Comparison of ENCODE assay signal across 11 mouse cellular contexts in genomic region chr14:69502440-69503150, GRCm38 (mm10). TPM values are rescaled to one million over a fixed set of nuclear protein-coding genes. Genes with fewer than 3 reads are reported as not detected.
DNase-seq lines count a peak whose midpoint lies in the region; ATAC-seq and TF ChIP-seq lines count a peak whose summit lies in the region.
"Not testable (repeated sequence)": the region's sequence is repeated elsewhere in the genome, so short reads cannot be mapped to it uniquely, and the experiment has no call there.
"Had no signal": no experiment of that assay in that cellular context is flagged by ENCODE, and none has a peak within 500 bp of the region (broad histone marks: within the 10 kb centered on the region; RNA-seq: fewer than 3 reads in every experiment).

No protein-coding gene starts in this region.

- TF ChIP-seq EP300 in liver, postnatal 0 days (IDR thresholded peaks at IDR 0.05; ENCODE audit: low read depth) = not testable (repeated sequence)

- not testable (repeated sequence) for H3K9ac ChIP-seq in forebrain, embryonic 11.5 days (ENCODE audit: low read length); heart, embryonic 12.5 days; hindbrain, embryonic 15.5 days; kidney, embryonic 16.5 days (replicated peaks; ENCODE audit: low read length); liver, postnatal 0 days (replicated peaks); midbrain, embryonic 14.5 days (replicated peaks; ENCODE audit: low read length); stomach, embryonic 15.5 days

- not testable (repeated sequence) for H3K4me3 ChIP-seq in forebrain, embryonic 11.5 days (ENCODE audit: low read depth, low read length); heart, embryonic 12.5 days; hindbrain, embryonic 15.5 days; kidney, embryonic 16.5 days (ENCODE audit: low read length); liver, postnatal 0 days (ENCODE audit: low read depth, low read length); midbrain, embryonic 14.5 days (replicated peaks; ENCODE audit: low read depth, low read length); stomach, embryonic 15.5 days (replicated peaks)

- not testable (repeated sequence) for H3K27ac ChIP-seq in forebrain, embryonic 11.5 days (ENCODE audit: low read depth, low read length); heart, embryonic 12.5 days (ENCODE audit: poor library complexity, severe bottlenecking); hindbrain, embryonic 15.5 days (replicated peaks); kidney, embryonic 16.5 days (ENCODE audit: low read length); liver, postnatal 0 days (ENCODE audit: low read depth); midbrain, embryonic 14.5 days (replicated peaks; ENCODE audit: low read depth, low read length); stomach, embryonic 15.5 days

- DNase-seq in forebrain, embryonic 11.5 days (ENCODE audit: low spot score); liver, postnatal 0 days; midbrain, embryonic 14.5 days: not testable (repeated sequence)

- not testable (repeated sequence) for H3K27me3 ChIP-seq in forebrain, embryonic 11.5 days (ENCODE audit: control insufficient read depth, insufficient read depth, low read length); heart, embryonic 12.5 days (replicated peaks); hindbrain, embryonic 15.5 days; kidney, embryonic 16.5 days (ENCODE audit: insufficient read depth, low read length); liver, postnatal 0 days (ENCODE audit: insufficient read depth, low read length); midbrain, embryonic 14.5 days (ENCODE audit: control insufficient read depth, insufficient read depth, low read length); stomach, embryonic 15.5 days (replicated peaks)

- TF ChIP-seq CTCF in liver, postnatal 0 days (IDR thresholded peaks at IDR 0.05; ENCODE audit: low read depth) = not testable (repeated sequence)

- peak; percentile 46 for ATAC-seq in CD4-positive, CD25-positive, alpha-beta regulatory T cell, adult 4 months
- ATAC-seq in forebrain, embryonic 11.5 days (replicated peaks; ENCODE audit: low FRiP score) = peak; percentile 79
- ATAC-seq in heart, embryonic 12.5 days (ENCODE audit: insufficient number of reproducible peaks, low FRiP score) = peak; percentile 60
- peak; percentile 80 for ATAC-seq in hindbrain, embryonic 15.5 days (ENCODE audit: low FRiP score, low read depth)
- peak; percentile 77 for ATAC-seq in kidney, embryonic 16.5 days (ENCODE audit: low FRiP score, low TSS enrichment)
- ATAC-seq in liver, postnatal 0 days = peak; percentile 49
- peak; percentile 60 for ATAC-seq in midbrain, embryonic 14.5 days (ENCODE audit: low FRiP score, low TSS enrichment)
- peak; percentile 32; the same call in 1 of the 2 replicates for ATAC-seq in stomach, embryonic 15.5 days (ENCODE audit: insufficient read depth, low FRiP score, low read depth)

- not testable (repeated sequence) for H3K4me1 ChIP-seq in forebrain, embryonic 11.5 days (replicated peaks; ENCODE audit: control insufficient read depth, insufficient read depth, low read length); heart, embryonic 12.5 days (replicated peaks); hindbrain, embryonic 15.5 days (replicated peaks); kidney, embryonic 16.5 days (ENCODE audit: insufficient read depth, low read length); liver, postnatal 0 days (ENCODE audit: insufficient read depth); midbrain, embryonic 14.5 days (ENCODE audit: control insufficient read depth, insufficient read depth, low read length); stomach, embryonic 15.5 days

- not testable (repeated sequence) for H3K9me3 ChIP-seq in forebrain, embryonic 11.5 days (ENCODE audit: control insufficient read depth, low read length); heart, embryonic 12.5 days (replicated peaks); hindbrain, embryonic 15.5 days; kidney, embryonic 16.5 days (ENCODE audit: low read length); liver, postnatal 0 days (ENCODE audit: low read length); midbrain, embryonic 14.5 days (ENCODE audit: control insufficient read depth, low read length); stomach, embryonic 15.5 days

- not testable (repeated sequence) for H3K4me2 ChIP-seq in forebrain, embryonic 11.5 days (ENCODE audit: low read depth, low read length, severe bottlenecking); heart, embryonic 12.5 days; hindbrain, embryonic 15.5 days; kidney, embryonic 16.5 days (replicated peaks; ENCODE audit: low read depth, low read length); liver, postnatal 0 days (ENCODE audit: low read depth, low read length); midbrain, embryonic 14.5 days (ENCODE audit: low read length); stomach, embryonic 15.5 days

- no CpG with 5 or more reads among the region's 73 CpGs for WGBS in forebrain, embryonic 11.5 days
- no CpG with 5 or more reads among the region's 73 CpGs for WGBS in heart, embryonic 12.5 days
- no CpG with 5 or more reads among the region's 73 CpGs for whole genome bisulfite sequencing in hindbrain, embryonic 15.5 days
- no CpG with 5 or more reads among the region's 73 CpGs for WGBS in kidney, embryonic 16.5 days
- WGBS in liver, postnatal 0 days (ENCODE audit: insufficient replicate concordance) = no CpG with 5 or more reads among the region's 73 CpGs
- WGBS in midbrain, embryonic 14.5 days = no CpG with 5 or more reads among the region's 73 CpGs
- no CpG with 5 or more reads among the region's 73 CpGs for WGBS in stomach, embryonic 15.5 days

- not testable (repeated sequence) for H3K36me3 ChIP-seq in forebrain, embryonic 11.5 days (ENCODE audit: control insufficient read depth, insufficient read depth, low read length); heart, embryonic 12.5 days; hindbrain, embryonic 15.5 days; kidney, embryonic 16.5 days (ENCODE audit: insufficient read depth, low read length); liver, postnatal 0 days (replicated peaks; ENCODE audit: insufficient read depth, low read length); midbrain, embryonic 14.5 days (ENCODE audit: control insufficient read depth, insufficient read depth, low read length); stomach, embryonic 15.5 days

RNA-seq across cellular contexts. Expression of gene Gm16867, which starts 0.6 kb away (rescaled TPM):
- 1 to 10 TPM in 1 of 2 experiments, not detected in 1; 2.1 TPM for polyA plus RNA-seq in CD4-positive, CD25-positive, alpha-beta regulatory T cell, adult 4 months (2017; shearing (Covaris generic))
- not detected in 2 replicates for polyA plus RNA-seq in forebrain, embryonic 11.5 days (2014; fragmentation: Nextera tagmentation; extraction: Ambion mirVana)
- polyA plus RNA-seq in heart, embryonic 12.5 days (2016; fragmentation: Nextera tagmentation; extraction: Ambion mirVana) = 0.61 TPM in 1 of 2 replicates, not detected in the other
- polyA plus RNA-seq in hindbrain, embryonic 15.5 days (2015; fragmentation: Nextera tagmentation; extraction: Ambion mirVana) = not detected in 2 replicates
- not detected in 2 replicates for polyA plus RNA-seq in kidney, embryonic 16.5 days (2015; fragmentation: Nextera tagmentation; extraction: Ambion mirVana)
- polyA plus RNA-seq in liver, postnatal 0 days (2015; fragmentation: Nextera tagmentation; extraction: Ambion mirVana) = not detected in 2 replicates
- not detected in 2 replicates for polyA plus RNA-seq in midbrain, embryonic 14.5 days (2014; fragmentation: Nextera tagmentation; extraction: Ambion mirVana)
- not detected in 2 replicates for polyA plus RNA-seq in stomach, embryonic 15.5 days (2015; fragmentation: Nextera tagmentation; extraction: Ambion mirVana)
- polyA plus RNA-seq: liver, embryonic 11.5 days; myocyte had no signal

RNA-seq across cellular contexts. Expression of gene Gm27179, which starts 9.8 kb away (rescaled TPM):
- not detected for polyA plus RNA-seq in CD4-positive, CD25-positive, alpha-beta regulatory T cell, adult 4 months (2017; shearing (Covaris generic))
- not detected in 2 replicates for polyA plus RNA-seq in forebrain, embryonic 11.5 days (2014; fragmentation: Nextera tagmentation; extraction: Ambion mirVana)
- polyA plus RNA-seq in heart, embryonic 12.5 days (2016; fragmentation: Nextera tagmentation; extraction: Ambion mirVana) = not detected in 2 replicates
- polyA plus RNA-seq in hindbrain, embryonic 15.5 days (2015; fragmentation: Nextera tagmentation; extraction: Ambion mirVana) = not detected in 2 replicates
- polyA plus RNA-seq in kidney, embryonic 16.5 days (2015; fragmentation: Nextera tagmentation; extraction: Ambion mirVana) = not detected in 2 replicates
- not detected in 2 replicates for polyA plus RNA-seq in liver, postnatal 0 days (2015; fragmentation: Nextera tagmentation; extraction: Ambion mirVana)
- polyA plus RNA-seq in midbrain, embryonic 14.5 days (2014; fragmentation: Nextera tagmentation; extraction: Ambion mirVana) = not detected in 2 replicates
- not detected in 2 replicates for polyA plus RNA-seq in stomach, embryonic 15.5 days (2015; fragmentation: Nextera tagmentation; extraction: Ambion mirVana)
- polyA plus RNA-seq: gonadal fat pad, adult 2 months; liver, embryonic 11.5 days; myocyte had no signal

RNA-seq across cellular contexts. Expression of gene Entpd4b, which starts 52.6 kb away (rescaled TPM):
- polyA plus RNA-seq in CD4-positive, CD25-positive, alpha-beta regulatory T cell, adult 4 months (2017; shearing (Covaris generic)) = 1 to 10 TPM; 6.5 to 6.9 TPM
- polyA plus RNA-seq in forebrain, embryonic 11.5 days (2014; fragmentation: Nextera tagmentation; extraction: Ambion mirVana) = 8.6 and 11.0 TPM in 2 replicates
- polyA plus RNA-seq in heart, embryonic 12.5 days (2016; fragmentation: Nextera tagmentation; extraction: Ambion mirVana) = 23.0 and 23.3 TPM in 2 replicates
- 16.0 TPM in 2 replicates for polyA plus RNA-seq in hindbrain, embryonic 15.5 days (2015; fragmentation: Nextera tagmentation; extraction: Ambion mirVana)
- polyA plus RNA-seq in kidney, embryonic 16.5 days (2015; fragmentation: Nextera tagmentation; extraction: Ambion mirVana) = 17.3 and 17.4 TPM in 2 replicates
- polyA plus RNA-seq in liver, postnatal 0 days (2015; fragmentation: Nextera tagmentation; extraction: Ambion mirVana) = 4.2 and 4.7 TPM in 2 replicates
- 10.7 and 13.6 TPM in 2 replicates for polyA plus RNA-seq in midbrain, embryonic 14.5 days (2014; fragmentation: Nextera tagmentation; extraction: Ambion mirVana)
- 16.6 and 17.1 TPM in 2 replicates for polyA plus RNA-seq in stomach, embryonic 15.5 days (2015; fragmentation: Nextera tagmentation; extraction: Ambion mirVana)
